10 mouse cellular contexts compared by ENCODE assay signal in genomic region chr12:86905876-86906275, GRCm38 (mm10). TPM values are rescaled to one million over a fixed set of nuclear protein-coding genes. Genes with fewer than 3 reads are reported as not detected.
A peak's percentile ranks its signal among the peaks of the same experiment; 100 is the strongest.
DNase-seq lines count a peak whose midpoint lies in the region; ATAC-seq and TF ChIP-seq lines count a peak whose summit lies in the region.
"Had no signal": no experiment of that assay in that cellular context is flagged by ENCODE, and none has a peak within 500 bp of the region (broad histone marks: within the 10 kb centered on the region; RNA-seq: fewer than 3 reads in every experiment).

No protein-coding gene starts in this region.

- H3K4me2 ChIP-seq in lung, embryonic 14.5 days, result no peak overlapping the region
- H3K4me2 ChIP-seq in embryonic facial prominence, embryonic 13.5 days, result no peak overlapping the region
- no peak overlapping the region for H3K4me2 ChIP-seq in midbrain, embryonic 13.5 days (replicated peaks)
- H3K4me2 ChIP-seq: limb, embryonic 15.5 days had no signal

- no peak overlapping the region for H3K4me3 ChIP-seq in lung, embryonic 14.5 days (ENCODE audit: low read depth, low read length)
- H3K4me3 ChIP-seq in embryonic facial prominence, embryonic 13.5 days, result no peak overlapping the region
- no peak overlapping the region for H3K4me3 ChIP-seq in midbrain, embryonic 13.5 days (replicated peaks)
- H3K4me3 ChIP-seq: erythroblast, embryonic 14.5 days; limb, embryonic 15.5 days had no signal

- 50% methylated on average over 7 of the region's 7 CpGs for WGBS in lung, embryonic 14.5 days
- 60% methylated on average over 7 of the region's 7 CpGs for WGBS in embryonic facial prominence, embryonic 13.5 days
- 71% methylated on average over 7 of the region's 7 CpGs for WGBS in midbrain, embryonic 13.5 days

- peak; percentile 9 for DNase-seq in gastrocnemius, postnatal 25 days
- DNase-seq in gastrocnemius, adult 18-20 months (ENCODE audit: low spot score), result no peak
- DNase-seq in lung, embryonic 14.5 days, result no peak
- DNase-seq in lung, postnatal 14 days, result no peak
- no peak for DNase-seq in left cerebral cortex, adult 11 months (ENCODE audit: low spot score)
- DNase-seq in layer of hippocampus, adult 18-20 months (ENCODE audit: low spot score in 2 of 2), result no peak

- H3K36me3 ChIP-seq in lung, embryonic 14.5 days (ENCODE audit: insufficient read depth), result no peaks in the 10 kb centered on the region
- no peaks in the 10 kb centered on the region for H3K36me3 ChIP-seq in embryonic facial prominence, embryonic 13.5 days
- no peaks in the 10 kb centered on the region for H3K36me3 ChIP-seq in midbrain, embryonic 13.5 days
- H3K36me3 ChIP-seq: limb, embryonic 15.5 days had no signal

- no peak overlapping the region for H3K27ac ChIP-seq in lung, embryonic 14.5 days (ENCODE audit: low read depth)
- peak overlapping the region; percentile 39; the same call in 1 of the 2 replicates for H3K27ac ChIP-seq in embryonic facial prominence, embryonic 13.5 days
- no peak overlapping the region for H3K27ac ChIP-seq in midbrain, embryonic 13.5 days
- H3K27ac ChIP-seq: limb, embryonic 15.5 days had no signal

- H3K9me3 ChIP-seq in lung, embryonic 14.5 days (ENCODE audit: low read depth, low read length), result no peaks in the 10 kb centered on the region
- no peaks in the 10 kb centered on the region for H3K9me3 ChIP-seq in embryonic facial prominence, embryonic 13.5 days
- H3K9me3 ChIP-seq in midbrain, embryonic 13.5 days, result no peaks in the 10 kb centered on the region
- H3K9me3 ChIP-seq: limb, embryonic 15.5 days had no signal

- H3K4me1 ChIP-seq in lung, embryonic 14.5 days (ENCODE audit: insufficient read depth), result no peaks in the 10 kb centered on the region
- peaks cover 30% of the 10 kb centered on the region for H3K4me1 ChIP-seq in embryonic facial prominence, embryonic 13.5 days
- H3K4me1 ChIP-seq in midbrain, embryonic 13.5 days (replicated peaks), result peaks cover 35% of the 10 kb centered on the region

- H3K27me3 ChIP-seq in lung, embryonic 14.5 days (ENCODE audit: insufficient read depth, low read length), result no peaks in the 10 kb centered on the region
- H3K27me3 ChIP-seq in embryonic facial prominence, embryonic 13.5 days, result no peaks in the 10 kb centered on the region
- H3K27me3 ChIP-seq in midbrain, embryonic 13.5 days, result 0 out of 2 replicates have a peak, but pooled peaks cover 9% of the 10 kb centered on the region
- H3K27me3 ChIP-seq: limb, embryonic 15.5 days had no signal

- 0 out of 2 replicates have a peak, but pooled peaks have one; percentile 16 for ATAC-seq in lung, embryonic 14.5 days (ENCODE audit: insufficient read depth)
- no peak for ATAC-seq in embryonic facial prominence, embryonic 13.5 days (ENCODE audit: insufficient number of reproducible peaks, insufficient read depth, low FRiP score, low TSS enrichment, low read depth)
- ATAC-seq in midbrain, embryonic 13.5 days, result peak; percentile 40

- no peak for TF ChIP-seq CTCF in lung, embryonic 14.5 days (IDR thresholded peaks at IDR 0.05; ENCODE audit: low read depth)

- no peak overlapping the region for H3K9ac ChIP-seq in lung, embryonic 14.5 days
- H3K9ac ChIP-seq in embryonic facial prominence, embryonic 13.5 days, result no peak overlapping the region
- H3K9ac ChIP-seq in midbrain, embryonic 13.5 days (replicated peaks), result no peak overlapping the region
- H3K9ac ChIP-seq: limb, embryonic 15.5 days had no signal

RNA-seq across cellular contexts. Expression of gene Irf2bpl, which starts 21.3 kb away (rescaled TPM):
- 10 to 100 TPM; 22.0 to 24.0 TPM for total RNA-seq in gastrocnemius, postnatal 25 days (2021)
- total RNA-seq in gastrocnemius, adult 18-20 months (2021), result 10 to 100 TPM; 20.3 to 24.8 TPM
- polyA plus RNA-seq in lung, embryonic 14.5 days (2014; fragmentation: Nextera tagmentation; extraction: Ambion mirVana), result 44.6 and 44.8 TPM in 2 replicates
- polyA plus RNA-seq in embryonic facial prominence, embryonic 13.5 days (2015; fragmentation: Nextera tagmentation; extraction: Ambion mirVana), result 36.5 and 37.7 TPM in 2 replicates
- polyA plus RNA-seq in midbrain, embryonic 13.5 days (2015; fragmentation: Nextera tagmentation; extraction: Ambion mirVana), result 65.3 and 75.5 TPM in 2 replicates
- 10 to 100 TPM; 76.4 to 76.9 TPM for total RNA-seq in layer of hippocampus, adult 18-20 months (2021)

RNA-seq across cellular contexts. Expression of gene Cipc, which starts 41.0 kb away (rescaled TPM):
- total RNA-seq in gastrocnemius, postnatal 25 days (2021), result 10 to 100 TPM; 22.7 to 32.3 TPM
- total RNA-seq in gastrocnemius, adult 18-20 months (2021), result 10 to 100 TPM; 30.9 to 34.6 TPM
- 22.4 and 24.3 TPM in 2 replicates for polyA plus RNA-seq in lung, embryonic 14.5 days (2014; fragmentation: Nextera tagmentation; extraction: Ambion mirVana)
- polyA plus RNA-seq in embryonic facial prominence, embryonic 13.5 days (2015; fragmentation: Nextera tagmentation; extraction: Ambion mirVana), result 24.3 TPM in 2 replicates
- polyA plus RNA-seq in midbrain, embryonic 13.5 days (2015; fragmentation: Nextera tagmentation; extraction: Ambion mirVana), result 49.8 and 51.2 TPM in 2 replicates
- total RNA-seq in layer of hippocampus, adult 18-20 months (2021), result 10 to 100 TPM; 72.9 to 75.1 TPM
